Mouse (Mus musculus): ENCODE measurements around the gene Maml3. TPM values are rescaled to one million over a fixed set of nuclear protein-coding genes. Genes with fewer than 3 reads are reported as not detected.

Gene Maml3
- polyA plus RNA-seq, 1 experiment, result 3.1 TPM

DNA sequence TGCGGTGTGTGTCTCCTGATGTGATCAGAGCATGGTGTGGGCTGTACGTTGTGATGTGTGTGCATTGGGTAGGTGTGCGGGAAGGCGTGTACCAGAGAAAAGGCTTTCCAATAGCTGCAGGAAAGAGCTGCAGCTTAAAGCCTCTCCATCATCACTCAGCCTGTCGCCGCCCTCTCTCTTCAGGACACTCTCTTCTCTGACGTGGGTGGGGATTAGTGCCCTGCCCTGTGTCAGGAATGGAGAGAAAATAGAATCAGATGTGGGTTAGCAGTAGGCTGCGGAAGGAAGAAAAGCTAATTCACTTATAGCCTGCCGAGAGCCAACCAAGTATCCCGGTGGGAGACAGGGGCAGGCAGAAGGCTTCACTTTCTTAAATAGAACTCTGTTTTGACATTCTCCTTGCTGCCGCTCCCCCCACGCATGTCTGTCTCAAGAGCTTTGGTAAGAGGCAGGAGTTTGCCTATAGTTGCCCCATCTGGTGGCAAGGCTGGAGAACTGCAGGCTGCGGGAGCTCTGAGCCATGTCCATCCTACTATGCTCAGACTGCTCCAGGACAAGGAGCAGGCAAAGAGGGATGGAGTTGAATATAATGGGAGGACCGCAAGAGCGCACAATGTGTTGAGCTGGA, 456.7 kb downstream of the Maml3 start:
- Histone ChIP-seq H3ac (ENCODE audit: control insufficient read depth, insufficient read length) (no peak overlapping the region), H3K4me2 (ENCODE audit: low read depth) (peak overlapping the region; percentile 67), H3K27me3 (ENCODE audit: control insufficient read depth, insufficient read depth, insufficient read length) (no peaks in the 10 kb centered on the region), H3K79me2 (ENCODE audit: control insufficient read depth, insufficient read depth) (no peaks in the 10 kb centered on the region), H3K4me3 (no peak overlapping the region), H3K36me3 (ENCODE audit: control insufficient read depth, insufficient read depth) (no peaks in the 10 kb centered on the region)
- TF ChIP-seq REST (IDR thresholded peaks at IDR 0.05; ENCODE audit: insufficient read depth, insufficient read length) (no peak), USF1 (IDR thresholded peaks at IDR 0.05; ENCODE audit: low read depth) (no peak), MAX (IDR thresholded peaks at IDR 0.05; ENCODE audit: low read depth) (no peak), TCF3 (IDR thresholded peaks at IDR 0.05; ENCODE audit: insufficient read length, low read depth) (no peak)

DNA sequence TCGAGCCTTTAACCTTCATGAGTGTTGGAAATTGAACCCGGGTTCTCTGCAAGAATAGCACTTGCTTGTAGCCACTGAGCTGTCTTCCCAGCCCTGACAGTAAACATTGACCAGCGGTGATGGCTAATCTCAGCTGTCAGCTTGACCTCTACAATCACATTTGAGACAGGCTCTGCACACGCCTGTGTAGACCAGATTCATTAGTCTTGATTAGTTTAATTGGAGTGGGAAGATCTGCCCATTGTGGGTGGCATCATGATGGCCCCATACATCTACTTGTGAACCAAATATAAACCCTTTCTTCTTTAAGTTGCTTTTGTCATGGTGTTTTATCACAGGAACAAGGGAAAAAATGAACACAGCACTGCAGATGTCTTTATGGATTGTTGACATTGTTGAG, 457.5 kb downstream of the Maml3 start:
- H3K79me2 ChIP-seq (ENCODE audit: control insufficient read depth, insufficient read depth), result no peaks in the 10 kb centered on the region
- TF ChIP-seq CEBPB (IDR thresholded peaks at IDR 0.05; ENCODE audit: insufficient read depth, poor library complexity, severe bottlenecking) (no peak), SRF (IDR thresholded peaks at IDR 0.05; ENCODE audit: control insufficient read depth, insufficient read length, low read depth) (no peak), TCF12 (IDR thresholded peaks at IDR 0.05; ENCODE audit: insufficient read depth, poor library complexity, severe bottlenecking) (no peak), MAX (IDR thresholded peaks at IDR 0.05; ENCODE audit: low read depth) (no peak), REST (IDR thresholded peaks at IDR 0.05; ENCODE audit: insufficient read depth, insufficient read length) (no peak), TCF3 (IDR thresholded peaks at IDR 0.05; ENCODE audit: insufficient read length, low read depth) (no peak), E2F4 (IDR thresholded peaks at IDR 0.05; ENCODE audit: insufficient read depth) (no peak), POLR2AphosphoS2 (IDR thresholded peaks at IDR 0.05; ENCODE audit: insufficient read length, low read depth) (no peak), MYOD1 (IDR thresholded peaks at IDR 0.05; ENCODE audit: control insufficient read depth in 1 of 3, insufficient read length in 2 of 3, low read depth in 2 of 3) (no peak), USF1 (IDR thresholded peaks at IDR 0.05; ENCODE audit: low read depth) (no peak), POLR2A (IDR thresholded peaks at IDR 0.05; ENCODE audit: insufficient read length, low read depth) (no peak), MYOG (IDR thresholded peaks at IDR 0.05; ENCODE audit: control insufficient read depth in 1 of 3, insufficient read depth in 1 of 3, insufficient read length in 2 of 3, low read depth in 2 of 3) (no peak)
- H3K27me3 ChIP-seq (ENCODE audit: control insufficient read depth, insufficient read depth, insufficient read length), result no peaks in the 10 kb centered on the region
- no peaks in the 10 kb centered on the region for H3K36me3 ChIP-seq (ENCODE audit: control insufficient read depth, insufficient read depth)
- H3K4me3 ChIP-seq, result no peak overlapping the region
- H3ac ChIP-seq (ENCODE audit: control insufficient read depth, insufficient read length), result no peak overlapping the region
- H3K4me2 ChIP-seq (ENCODE audit: low read depth), result no peak overlapping the region

DNA sequence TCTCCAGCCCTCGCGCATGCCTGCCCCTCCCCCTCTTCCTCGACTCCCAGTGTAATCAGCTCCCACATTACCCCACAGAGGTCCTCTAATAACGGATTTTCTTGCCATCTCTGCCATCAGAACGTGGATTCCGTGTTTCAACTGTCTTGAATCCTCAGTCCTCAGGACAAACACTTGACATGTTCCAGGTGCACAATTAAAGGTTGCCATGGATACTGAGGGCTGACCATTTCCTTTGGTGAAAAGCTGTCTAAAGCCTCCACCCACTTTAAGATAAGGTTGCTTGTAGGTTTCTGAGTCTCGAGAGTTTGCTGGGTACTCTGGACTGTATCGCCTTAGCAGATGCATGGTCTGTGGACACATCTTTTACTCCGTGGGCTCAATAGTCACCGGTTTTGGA, 458.6 kb downstream of the Maml3 start:
- no peak overlapping the region for H3K4me3 ChIP-seq
- H3K4me2 ChIP-seq (ENCODE audit: low read depth), result no peak overlapping the region
- H3ac ChIP-seq (ENCODE audit: control insufficient read depth, insufficient read length), result no peak overlapping the region
- H3K27me3 ChIP-seq (ENCODE audit: control insufficient read depth, insufficient read depth, insufficient read length), result no peaks in the 10 kb centered on the region
- TF ChIP-seq CEBPB (IDR thresholded peaks at IDR 0.05; ENCODE audit: insufficient read depth, poor library complexity, severe bottlenecking), result no peak
- TF ChIP-seq TCF12 (IDR thresholded peaks at IDR 0.05; ENCODE audit: insufficient read depth, poor library complexity, severe bottlenecking), result no peak
- no peak for TF ChIP-seq MYOG (IDR thresholded peaks at IDR 0.05; ENCODE audit: control insufficient read depth in 1 of 3, insufficient read depth in 1 of 3, insufficient read length in 2 of 3, low read depth in 2 of 3)
- TF ChIP-seq SRF (IDR thresholded peaks at IDR 0.05; ENCODE audit: control insufficient read depth, insufficient read length, low read depth), result no peak
- H3K79me2 ChIP-seq (ENCODE audit: control insufficient read depth, insufficient read depth), result no peaks in the 10 kb centered on the region
- H3K36me3 ChIP-seq (ENCODE audit: control insufficient read depth, insufficient read depth), result no peaks in the 10 kb centered on the region

DNA sequence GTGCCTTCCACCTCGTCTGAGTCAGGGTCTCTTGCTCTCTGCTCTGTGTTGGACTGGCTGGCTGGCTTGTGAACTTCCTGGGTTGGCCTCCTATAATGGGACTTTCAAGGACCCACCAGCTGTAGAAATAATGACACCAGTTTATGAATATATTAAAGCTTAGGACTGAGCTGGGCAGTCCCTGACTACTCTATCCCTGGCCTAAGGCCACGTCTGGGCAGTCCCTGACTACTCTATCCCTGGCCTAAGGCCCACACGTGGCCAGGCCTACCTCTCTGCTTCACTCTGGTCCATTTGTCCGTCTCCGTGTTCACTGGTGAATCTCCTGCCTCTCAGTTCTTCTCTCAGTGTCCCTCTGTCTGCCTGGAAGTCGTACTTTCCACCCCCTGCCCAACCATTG, 459.4 kb downstream of the Maml3 start:
- Histone ChIP-seq H3K36me3 (ENCODE audit: control insufficient read depth, insufficient read depth) (no peaks in the 10 kb centered on the region), H3K4me2 (ENCODE audit: low read depth) (no peak overlapping the region), H3ac (ENCODE audit: control insufficient read depth, insufficient read length) (no peak overlapping the region), H3K4me3 (no peak overlapping the region), H3K27me3 (ENCODE audit: control insufficient read depth, insufficient read depth, insufficient read length) (no peaks in the 10 kb centered on the region), H3K79me2 (ENCODE audit: control insufficient read depth, insufficient read depth) (no peaks in the 10 kb centered on the region)
- TF ChIP-seq E2F4 (IDR thresholded peaks at IDR 0.05; ENCODE audit: insufficient read depth) (no peak), SRF (IDR thresholded peaks at IDR 0.05; ENCODE audit: control insufficient read depth, insufficient read length, low read depth) (no peak), POLR2AphosphoS2 (IDR thresholded peaks at IDR 0.05; ENCODE audit: insufficient read length, low read depth) (no peak), TCF12 (IDR thresholded peaks at IDR 0.05; ENCODE audit: insufficient read depth, poor library complexity, severe bottlenecking) (no peak), REST (IDR thresholded peaks at IDR 0.05; ENCODE audit: insufficient read depth, insufficient read length) (no peak), MYOD1 (IDR thresholded peaks at IDR 0.05; ENCODE audit: control insufficient read depth in 1 of 3, insufficient read length in 2 of 3, low read depth in 2 of 3) (no peak), TCF3 (IDR thresholded peaks at IDR 0.05; ENCODE audit: insufficient read length, low read depth) (no peak), POLR2A (IDR thresholded peaks at IDR 0.05; ENCODE audit: insufficient read length, low read depth) (no peak), USF1 (IDR thresholded peaks at IDR 0.05; ENCODE audit: low read depth) (no peak), MYOG (IDR thresholded peaks at IDR 0.05; ENCODE audit: control insufficient read depth in 1 of 3, insufficient read depth in 1 of 3, insufficient read length in 2 of 3, low read depth in 2 of 3) (no peak), MAX (IDR thresholded peaks at IDR 0.05; ENCODE audit: low read depth) (no peak), CEBPB (IDR thresholded peaks at IDR 0.05; ENCODE audit: insufficient read depth, poor library complexity, severe bottlenecking) (no peak)

DNA sequence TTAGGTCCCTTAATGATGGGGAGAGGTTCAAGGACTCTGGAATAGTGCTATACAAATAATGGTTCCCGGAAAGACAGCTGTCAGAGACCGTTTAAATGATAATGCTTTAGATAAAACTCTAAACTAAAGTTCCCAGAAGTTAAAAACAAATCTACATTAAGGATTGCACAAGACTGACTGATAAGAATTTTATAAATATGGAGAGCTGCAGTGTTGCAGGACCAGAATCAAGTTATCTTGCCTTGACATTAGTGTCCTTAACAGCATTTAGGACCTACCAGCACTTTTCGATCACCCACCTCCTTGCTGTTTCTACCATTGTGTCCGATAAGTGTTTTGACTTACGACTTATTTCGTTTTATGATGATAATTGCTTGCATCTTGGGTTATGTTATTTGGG, 466.6 kb downstream of the Maml3 start:
- H3K79me2 ChIP-seq (ENCODE audit: control insufficient read depth, insufficient read depth), result no peaks in the 10 kb centered on the region
- H3ac ChIP-seq (ENCODE audit: control insufficient read depth, insufficient read length), result no peak overlapping the region
- no peak for TF ChIP-seq MAX (IDR thresholded peaks at IDR 0.05; ENCODE audit: low read depth)
- TF ChIP-seq SRF (IDR thresholded peaks at IDR 0.05; ENCODE audit: control insufficient read depth, insufficient read length, low read depth), result no peak
- no peak for TF ChIP-seq TCF3 (IDR thresholded peaks at IDR 0.05; ENCODE audit: insufficient read length, low read depth)
- TF ChIP-seq MYOG (IDR thresholded peaks at IDR 0.05; ENCODE audit: control insufficient read depth in 1 of 3, insufficient read depth in 1 of 3, insufficient read length in 2 of 3, low read depth in 2 of 3), result no peak
- no peak for TF ChIP-seq MYOD1 (IDR thresholded peaks at IDR 0.05; ENCODE audit: control insufficient read depth in 1 of 3, insufficient read length in 2 of 3, low read depth in 2 of 3)
- no peak for TF ChIP-seq POLR2A (IDR thresholded peaks at IDR 0.05; ENCODE audit: insufficient read length, low read depth)
- TF ChIP-seq E2F4 (IDR thresholded peaks at IDR 0.05; ENCODE audit: insufficient read depth), result no peak
- no peak for TF ChIP-seq POLR2AphosphoS2 (IDR thresholded peaks at IDR 0.05; ENCODE audit: insufficient read length, low read depth)
- no peak for TF ChIP-seq REST (IDR thresholded peaks at IDR 0.05; ENCODE audit: insufficient read depth, insufficient read length)
- TF ChIP-seq CEBPB (IDR thresholded peaks at IDR 0.05; ENCODE audit: insufficient read depth, poor library complexity, severe bottlenecking), result no peak
- no peak for TF ChIP-seq USF1 (IDR thresholded peaks at IDR 0.05; ENCODE audit: low read depth)
- no peak for TF ChIP-seq TCF12 (IDR thresholded peaks at IDR 0.05; ENCODE audit: insufficient read depth, poor library complexity, severe bottlenecking)
- H3K4me3 ChIP-seq, result no peak overlapping the region
- no peaks in the 10 kb centered on the region for H3K36me3 ChIP-seq (ENCODE audit: control insufficient read depth, insufficient read depth)
- H3K27me3 ChIP-seq (ENCODE audit: control insufficient read depth, insufficient read depth, insufficient read length), result no peaks in the 10 kb centered on the region
- no peak overlapping the region for H3K4me2 ChIP-seq (ENCODE audit: low read depth)

Data from myocyte (in vitro differentiated cells).